Mouse (Mus musculus): Measurements from ENCODE around the gene Pramef8. TPM values are rescaled to one million over a fixed set of nuclear protein-coding genes. Genes with fewer than 3 reads are reported as not detected.
A peak's percentile ranks its signal among the peaks of the same experiment; 100 is the strongest.
"Not testable (repeated sequence)": the region's sequence is repeated elsewhere in the genome, so short reads cannot be mapped to it uniquely, and the experiment has no call there.

The Pramef8 gene
- 10 to 100 TPM in 1 of 2 experiments, 1 to 10 TPM in 1; 9.9 to 13.7 TPM for total RNA-seq (2021)

DNA sequence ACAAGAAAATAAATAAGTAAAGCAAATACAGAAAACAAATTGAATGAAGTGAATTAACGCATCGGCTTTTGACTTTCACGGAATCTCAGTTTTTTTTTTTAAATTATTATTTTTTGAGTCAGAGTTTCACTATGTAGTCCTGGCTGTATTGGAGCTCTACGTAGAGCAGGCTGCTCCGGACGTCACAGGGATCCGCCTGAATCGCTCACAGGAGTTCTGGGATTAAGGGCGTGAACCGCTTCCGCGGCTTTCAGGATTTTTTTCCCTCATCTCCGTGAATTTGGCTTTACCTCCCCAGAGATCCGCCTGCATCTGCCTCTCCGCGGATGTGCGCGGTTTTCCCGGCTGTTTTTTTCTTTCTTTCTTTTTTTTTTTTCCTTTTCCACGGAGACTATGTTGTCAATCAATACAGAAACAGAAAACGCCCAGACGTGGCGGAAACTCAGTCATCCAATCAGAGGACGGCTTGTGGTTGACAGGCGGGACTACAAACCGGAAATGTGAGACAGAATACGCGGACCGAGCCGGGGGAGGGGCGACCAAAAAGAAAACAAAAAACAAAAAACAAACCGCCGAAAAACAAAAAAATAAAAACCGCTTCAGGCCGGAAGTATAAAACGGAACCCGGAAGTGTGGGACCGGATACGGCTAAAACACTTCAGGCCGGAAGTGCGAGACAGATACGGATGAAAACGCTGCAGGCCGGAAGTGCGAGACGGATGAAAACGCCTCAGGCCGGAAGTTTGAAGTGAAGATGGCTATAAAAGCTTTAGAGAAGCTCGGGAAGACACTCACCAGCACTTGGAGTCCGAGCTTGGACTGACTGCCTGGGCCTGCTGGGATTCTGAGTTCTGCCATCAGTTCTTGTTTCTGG lies at the start of gene Pramef8:
TSS of gene Pramef8 (plus strand) at position 208 of the 874 bp plus-strand sequence.
- peak; percentile 91 to 92 for DNase-seq (ENCODE audit: extremely low spot score in 1 of 2, low spot score in 2 of 2)
- intact Hi-C loops (cut with DNase I), result no loop called here

DNA sequence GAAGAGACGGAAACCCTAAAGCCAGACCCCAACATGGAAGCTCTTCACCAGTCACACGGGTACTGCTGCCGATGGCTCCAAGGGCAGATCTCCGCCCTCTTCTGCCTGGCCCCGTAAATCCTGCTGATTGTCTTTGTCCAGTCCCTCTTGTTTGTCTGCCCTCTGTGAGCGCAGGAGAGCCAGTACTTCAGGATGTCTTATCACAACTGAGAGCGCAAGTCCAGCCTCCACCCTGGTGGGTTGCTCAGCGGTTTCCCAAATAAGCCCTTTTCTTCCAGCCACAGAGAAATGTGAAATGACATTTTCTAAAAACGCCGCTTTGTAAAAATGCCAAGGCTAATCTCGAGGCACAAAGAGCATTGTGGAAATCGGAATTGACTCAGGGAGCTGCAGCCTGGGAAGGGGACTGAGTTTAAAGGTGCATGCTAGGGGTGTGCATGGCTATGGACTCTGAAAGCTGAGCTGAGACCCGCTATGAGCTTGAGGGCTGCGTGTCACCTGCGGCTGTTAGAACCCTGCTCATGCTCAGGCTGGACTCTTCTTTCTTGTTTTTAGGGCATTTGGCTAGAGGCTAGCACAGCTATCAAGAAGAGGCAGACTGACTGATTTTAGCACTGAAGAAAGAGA lies 45.7 kb upstream of the Pramef8 start:
- intact Hi-C loops (cut with DNase I), result no loop called here

DNA sequence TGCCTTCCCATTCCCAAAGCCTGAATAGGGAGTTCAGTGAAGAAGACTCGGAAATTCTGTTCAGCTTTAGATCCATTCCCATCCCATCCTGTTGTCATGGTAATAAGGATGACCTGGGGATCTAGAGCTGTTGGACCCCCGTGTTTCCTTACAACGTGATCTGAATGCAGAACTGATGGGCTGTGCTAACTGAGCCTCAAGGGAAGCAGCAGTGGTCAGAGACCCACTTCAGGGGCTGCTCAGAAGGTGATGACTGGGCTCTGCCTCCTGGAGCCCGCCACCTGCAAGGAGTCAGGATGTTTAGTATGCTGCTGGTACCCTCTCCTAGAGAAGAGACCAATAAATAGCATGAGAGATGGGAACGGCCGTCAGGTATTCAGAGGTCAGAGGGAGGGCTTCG lies 32.7 kb upstream of the Pramef8 start:
- intact Hi-C loops (cut with DNase I), result no loop called here
- no peak for DNase-seq (ENCODE audit: extremely low spot score in 1 of 2, low spot score in 2 of 2)

More for the DNA sequence above, 45.7 kb upstream of the Pramef8 start:
- no peak for DNase-seq (ENCODE audit: extremely low spot score in 1 of 2, low spot score in 2 of 2)

DNA sequence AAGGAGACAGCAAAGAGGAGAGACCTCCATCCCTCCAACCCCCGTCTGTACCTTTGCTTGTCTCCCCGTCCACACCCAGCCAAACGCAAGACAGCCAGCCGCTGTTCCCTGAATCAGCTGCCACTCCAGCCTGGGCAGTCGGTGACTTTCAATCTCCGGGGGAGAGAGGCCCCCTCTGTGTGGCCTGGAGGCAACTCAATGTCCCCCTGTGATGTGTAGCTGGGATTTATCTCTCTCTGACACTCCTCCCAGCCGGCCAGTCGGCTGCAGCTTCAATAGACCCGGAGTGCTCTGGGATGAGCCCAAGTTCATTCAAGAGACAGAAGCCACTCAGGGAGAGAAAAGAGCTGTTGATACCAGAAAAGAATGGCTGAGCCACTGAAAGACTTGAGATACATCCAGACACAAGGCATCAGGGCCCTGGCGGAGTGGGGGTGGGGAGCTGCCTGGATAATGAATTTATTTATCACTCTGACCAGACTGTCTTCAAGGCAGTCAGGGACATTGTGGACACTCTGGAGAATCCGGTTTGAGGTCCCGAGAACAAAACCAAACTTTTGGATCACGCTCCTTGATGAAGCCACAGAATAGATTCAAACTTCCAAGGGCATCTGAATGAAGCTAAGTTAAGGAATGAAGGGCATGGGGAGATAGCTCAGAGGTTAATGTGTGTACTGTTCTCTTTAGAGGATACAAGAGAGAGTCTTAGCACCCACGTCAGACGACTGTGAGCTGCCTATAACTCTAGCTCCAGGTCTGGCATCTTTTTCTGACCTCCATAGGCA lies 32.1 kb upstream of the Pramef8 start:
- peak in 1 of 2 experiments; percentile 43 for DNase-seq (ENCODE audit: extremely low spot score in 1 of 2, low spot score in 2 of 2)
- intact Hi-C loops (cut with DNase I), result loop anchor here (1.0 to 5.0 kb wide), 2 partner anchors 53 to 353 kb away; no protein-coding TSS in a partner anchor

DNA sequence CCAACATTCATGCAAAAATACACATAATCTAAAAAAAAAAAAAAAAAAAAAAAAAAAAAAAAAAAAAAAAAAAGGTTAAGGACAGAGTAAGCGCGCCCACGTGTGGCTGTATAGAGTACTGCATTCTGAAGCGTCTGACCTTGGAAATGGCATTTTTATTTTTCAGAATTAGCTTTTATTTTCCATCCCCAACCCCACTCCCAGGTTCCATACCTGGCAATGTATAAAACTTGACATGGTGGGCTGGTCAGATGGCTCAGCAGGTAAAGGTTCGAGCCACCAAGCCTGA lies 31.6 kb upstream of the Pramef8 start:
- DNase-seq (ENCODE audit: extremely low spot score in 1 of 2, low spot score in 2 of 2), result no peak
- intact Hi-C loops (cut with DNase I), result loop anchor here (1.0 to 5.0 kb wide), 2 partner anchors 53 to 353 kb away; no protein-coding TSS in a partner anchor

DNA sequence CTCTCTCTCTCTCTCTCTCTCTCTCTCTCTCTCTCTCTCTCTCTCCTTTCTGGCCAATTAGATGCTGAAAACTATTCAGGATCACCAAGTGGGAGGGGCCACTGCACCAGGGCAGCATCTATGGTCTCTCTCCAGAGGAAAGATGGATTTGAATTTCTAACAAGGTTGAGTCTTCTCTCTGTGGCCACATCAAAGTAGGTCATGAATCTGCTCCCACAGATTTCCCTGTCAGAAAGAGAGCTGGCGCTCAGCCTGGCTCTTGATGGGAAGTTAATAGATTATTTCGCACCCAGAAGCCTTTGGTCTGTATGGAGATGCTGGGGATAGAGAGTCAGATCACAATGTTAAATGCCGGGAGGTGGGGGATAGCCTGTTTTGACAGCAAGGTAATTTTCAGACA lies 30.1 kb upstream of the Pramef8 start:
- intact Hi-C loops (cut with DNase I), result loop anchor here (5.0 kb wide), 1 partner anchor 55 kb away; no protein-coding TSS in a partner anchor
- no peak for DNase-seq (ENCODE audit: extremely low spot score in 1 of 2, low spot score in 2 of 2)

DNA sequence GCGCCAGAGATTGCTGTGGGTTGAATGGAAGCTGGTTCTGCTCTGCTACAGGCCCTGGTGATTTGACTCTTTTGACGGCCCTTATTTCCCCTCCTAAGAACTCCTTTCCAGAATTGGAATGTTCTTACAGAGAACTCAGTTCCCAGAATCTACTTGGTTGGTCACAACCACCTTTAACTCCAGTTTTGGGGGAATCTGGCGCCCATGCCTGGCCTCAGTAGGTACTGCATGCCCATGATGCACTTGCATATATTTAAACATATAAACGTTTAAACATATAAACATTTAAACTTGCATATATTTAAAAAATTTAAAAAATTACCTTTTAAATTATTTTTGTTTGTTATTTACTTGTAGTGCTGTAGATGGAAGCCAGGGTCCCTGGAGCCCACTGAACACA lies 28.6 kb upstream of the Pramef8 start:
- DNase-seq (ENCODE audit: extremely low spot score in 1 of 2, low spot score in 2 of 2), result no peak
- intact Hi-C loops (cut with DNase I), result loop anchor here (5.0 kb wide), 1 partner anchor 56 kb away; no protein-coding TSS in a partner anchor

DNA sequence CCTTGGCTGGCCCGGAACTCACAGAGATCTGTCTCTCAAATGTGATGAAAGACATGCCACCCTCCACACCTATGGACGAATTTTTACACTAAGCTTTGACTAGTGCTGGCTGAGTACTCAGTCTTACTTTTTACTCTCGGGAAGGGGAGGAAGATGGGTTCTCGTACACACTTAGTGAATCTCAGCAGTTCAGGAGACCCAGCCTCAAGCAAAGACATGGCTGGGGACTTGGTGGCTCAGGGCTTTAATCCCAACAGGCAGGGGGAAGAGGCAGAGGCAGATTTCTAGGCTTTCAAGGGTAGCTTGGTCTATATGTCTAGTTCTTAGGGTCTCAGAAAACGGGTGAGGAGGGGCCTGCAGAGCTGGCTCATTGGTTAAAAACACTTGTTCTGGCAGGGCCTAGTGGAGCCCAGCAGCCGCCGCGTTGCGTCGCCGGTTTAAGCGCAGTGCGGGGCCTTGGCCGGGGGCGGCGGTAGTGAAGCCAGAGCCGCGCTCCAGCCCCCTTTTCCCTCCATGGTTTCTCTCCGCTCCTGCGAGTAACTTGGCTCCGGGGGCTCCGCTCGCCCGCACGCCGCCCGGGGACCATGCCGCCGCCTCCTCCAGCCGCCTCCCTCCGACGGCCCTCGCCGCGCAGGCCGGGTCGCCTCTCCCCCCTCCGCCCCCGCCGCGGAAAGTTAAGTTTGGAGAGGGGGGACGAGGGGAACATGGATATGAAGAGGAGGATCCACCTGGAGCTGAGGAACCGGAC lies 23.1 kb upstream of the Pramef8 start:
- peak in 1 of 2 experiments; percentile 59 for DNase-seq (ENCODE audit: extremely low spot score in 1 of 2, low spot score in 2 of 2)
- intact Hi-C loops (cut with DNase I), result no loop called here

DNA sequence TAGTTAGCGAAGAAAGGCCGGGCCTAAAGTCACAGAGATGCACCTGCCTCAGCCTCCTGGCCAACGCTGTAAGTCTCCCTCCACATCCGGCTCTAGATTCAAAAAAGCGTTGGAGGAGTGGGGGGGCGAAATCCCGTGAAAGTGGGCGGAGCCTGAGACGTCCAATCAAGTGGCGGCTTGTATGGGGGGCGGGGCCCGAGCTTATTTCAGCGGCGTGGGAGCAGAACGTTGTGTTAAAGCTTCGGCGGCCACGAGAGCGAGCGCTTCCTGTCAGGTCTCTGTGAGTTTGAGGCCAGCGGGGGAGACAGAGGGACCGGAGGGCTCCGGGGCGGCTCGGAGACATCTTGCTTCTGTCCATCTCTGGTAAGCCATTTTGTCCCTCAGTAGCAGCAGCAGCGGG lies 18.0 kb upstream of the Pramef8 start, which contains the start of gene Pramel1:
TSS of gene Pramel1 (plus strand) at position 248 of the 400 bp plus-strand sequence.
- intact Hi-C loops (cut with DNase I), result no loop called here
- DNase-seq (ENCODE audit: extremely low spot score in 1 of 2, low spot score in 2 of 2), result peak in 1 of 2 experiments; percentile 32

DNA sequence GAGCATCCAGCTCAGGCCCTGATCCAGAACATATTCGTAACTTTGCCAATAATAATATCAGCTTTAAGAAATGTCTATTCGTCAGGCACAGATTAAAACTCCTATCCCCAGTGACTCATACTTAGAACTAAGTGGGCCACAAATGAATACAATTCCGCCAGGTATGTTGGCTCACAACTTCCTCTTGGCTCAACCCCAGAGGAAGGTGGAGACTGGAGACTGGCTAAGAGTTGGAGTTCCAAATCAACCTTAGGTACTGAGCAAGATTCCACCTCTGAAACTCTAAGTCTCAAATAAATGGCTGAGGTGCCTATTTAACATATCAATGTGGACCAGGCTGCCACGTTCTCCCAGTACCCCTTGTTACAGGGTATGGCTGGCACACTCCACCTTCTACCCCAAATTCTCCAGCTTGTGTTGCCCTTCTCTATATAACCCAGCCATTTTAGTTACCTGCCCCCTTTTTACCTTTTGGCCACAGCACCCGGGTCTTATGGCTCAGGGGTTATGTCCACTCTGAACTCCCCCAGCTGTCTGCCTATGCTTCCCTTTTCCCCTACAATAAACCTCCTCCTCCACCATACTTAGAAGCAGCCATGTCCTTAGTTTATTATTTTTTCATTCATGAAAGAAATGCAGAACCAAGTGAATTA lies 534 bp upstream of the Pramef8 start:
- intact Hi-C loops (cut with DNase I), result no loop called here
- DNase-seq (ENCODE audit: extremely low spot score in 1 of 2, low spot score in 2 of 2), result no peak

DNA sequence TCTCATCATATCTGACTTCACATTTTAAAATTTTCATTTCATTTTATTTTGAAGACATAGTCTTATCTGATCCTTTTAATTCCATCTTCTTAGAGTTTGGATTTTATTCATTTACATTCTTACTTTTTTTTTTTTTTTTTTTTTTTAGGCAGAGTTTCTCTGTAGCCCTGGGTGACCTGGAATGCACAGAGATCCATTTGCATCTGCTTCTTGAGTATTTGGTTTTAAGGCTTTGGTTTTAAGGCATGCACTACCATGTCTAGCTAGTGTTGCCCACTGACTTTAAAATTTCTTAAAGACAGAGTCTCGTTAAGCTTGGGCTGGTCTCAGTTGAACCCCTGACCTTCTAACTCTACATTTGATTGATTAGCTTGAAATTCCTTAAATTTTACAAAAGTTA lies 1.4 kb downstream of the Pramef8 start:
- DNase-seq (ENCODE audit: extremely low spot score in 1 of 2, low spot score in 2 of 2), result no peak
- intact Hi-C loops (cut with DNase I), result no loop called here

DNA sequence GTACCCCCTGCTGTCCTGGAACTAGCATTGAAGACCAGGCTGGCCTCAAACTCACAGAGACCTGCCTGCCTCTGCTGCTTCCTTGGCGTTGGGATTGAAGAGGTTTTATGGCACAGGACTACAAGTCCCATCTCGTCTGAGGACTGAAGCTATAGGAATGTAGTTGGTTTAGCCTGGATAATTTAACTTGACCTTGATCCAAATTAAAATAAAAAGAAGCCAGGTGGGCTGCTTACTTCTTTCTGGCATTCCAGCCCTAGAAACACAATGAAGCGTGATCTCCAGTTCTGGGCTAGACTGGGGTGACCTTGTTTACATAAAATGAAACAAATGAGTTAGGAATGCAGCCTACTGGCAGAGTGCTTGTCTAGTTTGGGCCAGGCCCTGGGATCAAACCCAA lies 1.9 kb downstream of the Pramef8 start:
- intact Hi-C loops (cut with DNase I), result no loop called here
- no peak for DNase-seq (ENCODE audit: extremely low spot score in 1 of 2, low spot score in 2 of 2)

DNA sequence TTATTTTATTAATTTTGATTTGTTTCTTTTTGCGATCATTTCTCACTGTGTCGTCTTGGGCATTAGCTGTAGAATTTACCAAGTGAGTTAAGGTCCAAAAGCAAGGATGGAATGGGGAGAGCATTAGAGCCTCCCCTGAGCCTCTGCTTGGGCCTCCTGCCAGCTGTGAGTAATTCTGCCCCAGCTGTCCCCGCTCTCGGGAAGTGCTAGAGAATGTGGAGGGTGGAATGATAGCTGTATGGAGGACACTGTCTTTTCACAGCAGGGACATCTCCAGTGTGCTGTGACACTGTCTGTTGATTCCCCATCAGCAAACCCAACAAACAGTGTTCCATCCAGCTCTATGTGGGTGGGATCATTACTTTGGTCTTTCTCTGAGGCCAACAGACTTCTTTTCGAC lies 14.5 kb downstream of the Pramef8 start:
- intact Hi-C loops (cut with DNase I), result not testable (repeated sequence)

DNA sequence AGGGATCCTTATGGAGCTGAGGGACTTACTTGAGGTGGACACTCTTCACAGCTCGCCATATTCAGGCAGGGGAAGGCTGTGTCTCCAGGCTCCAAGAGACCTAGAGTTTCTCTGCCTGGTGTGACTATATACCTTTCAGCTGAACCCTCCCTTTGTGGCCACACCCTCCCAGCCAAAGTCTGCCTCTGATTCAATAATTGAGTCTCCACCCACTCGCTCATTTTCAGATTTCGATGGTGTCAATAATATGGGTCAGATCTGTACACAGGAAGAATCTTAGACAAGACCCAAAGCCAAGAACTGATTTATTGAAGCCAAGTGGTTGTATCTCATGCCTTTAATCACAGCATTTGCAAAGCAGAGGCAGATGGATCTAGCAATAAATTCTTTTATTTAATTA lies 38.0 kb downstream of the Pramef8 start, which contains the start of gene Oog4:
TSS of gene Oog4 (minus strand) at position 101 of the 400 bp plus-strand sequence.
- intact Hi-C loops (cut with DNase I), result no loop called here
- DNase-seq (ENCODE audit: extremely low spot score in 1 of 2, low spot score in 2 of 2), result no peak

More for the DNA sequence above, 14.5 kb downstream of the Pramef8 start:
- not testable (repeated sequence) for DNase-seq (ENCODE audit: extremely low spot score in 1 of 2, low spot score in 2 of 2)
